Mouse (Mus musculus) hindbrain, embryonic 16.5 days (tissue): ENCODE results near the gene Ksr1. TPM values are rescaled to one million over a fixed set of nuclear protein-coding genes. Genes with fewer than 3 reads are reported as not detected.
"Not testable (repeated sequence)": the region's sequence is repeated elsewhere in the genome, so short reads cannot be mapped to it uniquely, and the experiment has no call there.

Experiments used
- ATAC-seq: fragments of 200-750 bp; cut with Nextera tagmentation; 2 replicates; pipeline ENCODE4 v1.8.0; 2017; ENCODE audit warnings: moderate TSS enrichment, moderate library complexity
- H3K27ac ChIP-seq: fragments of 300-500 bp; sonication (generic); 2 replicates; pipeline ENCODE4 v1.5.1; 2014; ENCODE audit warnings: low read depth, mild to moderate bottlenecking, control low read depth, low read length, moderate library complexity
- H3K27me3 ChIP-seq: fragments of 300-500 bp; sonication (generic); replicated peaks from 2 replicates; pipeline ENCODE4 v1.6.1; 2014; ENCODE audit warnings: low read length; ENCODE audit not compliant: control insufficient read depth, insufficient read depth
- H3K36me3 ChIP-seq: fragments of 300-500 bp; sonication (generic); 2 replicates; pipeline ENCODE4 v1.6.1; 2014; ENCODE audit warnings: mild to moderate bottlenecking, low read length, moderate library complexity, mixed read lengths; ENCODE audit not compliant: control insufficient read depth, insufficient read depth
- H3K4me1 ChIP-seq: fragments of 300-500 bp; sonication (generic); 2 replicates; pipeline ENCODE4 v1.6.1; 2014; ENCODE audit warnings: low read depth, low read length; ENCODE audit not compliant: control insufficient read depth, insufficient read depth
- H3K4me2 ChIP-seq: fragments of 300-500 bp; sonication (generic); 2 replicates; pipeline ENCODE4 v1.6.1; 2014; ENCODE audit warnings: mild to moderate bottlenecking, low read length, control low read depth, moderate library complexity
- H3K4me3 ChIP-seq: fragments of 300-500 bp; sonication (generic); 2 replicates; pipeline ENCODE4 v1.5.1; 2014; ENCODE audit warnings: mild to moderate bottlenecking, low read length, control low read depth, moderate library complexity
- H3K9ac ChIP-seq: fragments of 300-500 bp; sonication (generic); 2 replicates; pipeline ENCODE4 v1.6.1; 2014; ENCODE audit warnings: low read depth, mild to moderate bottlenecking, control low read depth, low read length, moderate library complexity
- H3K9me3 ChIP-seq: fragments of 300-500 bp; sonication (generic); 2 replicates; pipeline ENCODE4 v1.6.1; 2014; ENCODE audit warnings: mild to moderate bottlenecking, low read length, moderate library complexity; ENCODE audit not compliant: control insufficient read depth
- WGBS: fragments of 180-500 bp; shearing (Covaris S2); extraction: QIAGEN DNeasy Blood & Tissue Kit; methylation state at CpG from one replicate; pipeline ENCODE4 v1.1.7; 2014; 5-methylcytosine and 5-hydroxymethylcytosine counted together
- polyA plus RNA-seq: library from polyadenylated mRNA; unstranded; fragments of >200 nt; fragmentation: Nextera tagmentation; extraction: Ambion mirVana; gene quantifications from 2 replicates; pipeline ENCODE4 v1.2.1, GENCODE M21; 2015

Gene Ksr1
- polyA plus RNA-seq, 1 experiment from 2014 or later, result 4.4 TPM

DNA sequence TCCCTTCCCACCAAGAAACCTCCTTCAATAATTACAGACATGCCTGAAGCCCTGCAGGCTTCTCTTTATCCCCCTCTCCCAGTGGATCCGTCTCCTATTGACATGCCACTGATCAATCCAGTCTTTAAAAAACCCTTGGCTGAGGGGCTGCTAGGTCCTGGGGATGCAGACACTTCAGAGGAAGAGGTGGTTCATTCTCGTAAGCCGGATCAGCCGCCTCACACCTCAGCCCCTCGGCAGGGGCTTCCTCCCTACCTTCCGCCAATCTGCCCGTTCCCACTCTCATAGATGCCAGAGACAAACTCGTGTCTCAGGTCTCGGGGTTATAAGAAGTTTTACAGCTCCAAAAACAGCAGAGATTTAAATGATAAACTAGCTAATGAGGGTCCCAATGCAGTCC is 156.1 kb downstream of the Ksr1 start:
- Histone ChIP-seq H3K4me3 (no peak overlapping the region), H3K9ac (no peak overlapping the region), H3K4me1 (no peaks in the 10 kb centered on the region), H3K9me3 (peaks cover 2% of the 10 kb centered on the region; the same call in 1 of the 2 replicates), H3K27ac (no peak overlapping the region), H3K27me3 (no peaks in the 10 kb centered on the region), H3K36me3 (no peaks in the 10 kb centered on the region), H3K4me2 (no peak overlapping the region)
- WGBS, result 89% methylated on average over 9 of the region's 9 CpGs
- no peak for ATAC-seq

DNA sequence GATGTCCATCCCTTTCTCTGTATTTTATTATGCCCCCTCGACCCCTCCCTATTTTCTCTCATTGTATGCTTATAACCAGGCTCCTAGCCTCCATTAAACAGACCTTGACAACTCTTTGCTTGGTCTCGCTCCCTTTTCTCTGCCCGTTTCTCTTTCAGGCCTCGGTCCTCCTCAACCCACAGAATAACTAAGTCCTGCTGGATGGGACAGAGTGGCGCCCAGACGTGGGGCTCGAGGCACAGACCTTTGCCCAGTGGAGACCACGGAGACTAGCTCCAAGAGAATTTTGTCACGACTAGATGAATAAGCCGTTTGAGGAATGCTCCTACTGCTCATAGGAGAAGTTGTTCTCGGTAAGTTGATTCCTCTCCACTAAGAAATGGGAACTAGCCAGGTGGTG is 157.0 kb downstream of the Ksr1 start:
- not testable (repeated sequence) for H3K27ac ChIP-seq, H3K4me1 ChIP-seq, H3K36me3 ChIP-seq, ATAC-seq, H3K9ac ChIP-seq, H3K9me3 ChIP-seq, H3K27me3 ChIP-seq, H3K4me3 ChIP-seq, H3K4me2 ChIP-seq
- WGBS, result 94% methylated on average over 11 of the region's 11 CpGs

DNA sequence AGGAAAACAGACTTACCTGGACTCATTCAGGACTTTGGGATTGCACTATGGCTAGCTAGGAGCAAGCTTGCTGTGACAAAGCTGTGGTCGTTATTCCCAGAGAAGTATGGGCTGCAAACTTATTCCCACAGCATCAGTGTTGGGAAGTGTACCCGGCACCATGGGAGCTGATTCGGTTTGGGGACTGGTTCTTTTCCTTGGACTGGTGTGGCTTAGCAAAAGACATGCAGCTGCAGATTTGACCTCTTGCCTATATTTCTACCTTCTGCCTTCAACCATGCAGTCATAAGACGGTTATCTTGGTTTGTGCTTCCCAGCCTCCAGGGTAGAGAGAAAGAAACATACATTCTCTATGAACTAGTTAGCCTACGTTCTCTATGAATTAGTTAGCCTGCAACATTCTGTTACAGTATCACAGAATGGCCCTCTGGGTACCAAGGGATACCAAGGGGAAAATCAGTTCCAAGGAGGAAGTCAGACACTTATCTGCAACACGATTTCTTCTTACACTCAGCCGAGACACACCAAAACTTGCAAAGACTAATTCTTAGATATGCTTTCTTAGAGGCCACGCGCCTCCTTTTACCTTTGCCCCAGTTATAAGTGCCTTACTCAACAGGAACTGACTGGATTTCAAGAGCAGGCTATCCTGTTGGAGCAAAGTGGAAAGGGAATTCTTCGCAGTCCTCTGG is 159.8 kb downstream of the Ksr1 start:
- H3K4me3 ChIP-seq, result no peak overlapping the region
- ATAC-seq, result no peak
- H3K4me1 ChIP-seq, result no peaks in the 10 kb centered on the region
- no peaks in the 10 kb centered on the region for H3K36me3 ChIP-seq
- H3K27me3 ChIP-seq, result no peaks in the 10 kb centered on the region
- WGBS, result 94% methylated on average over 10 of the region's 10 CpGs
- H3K9ac ChIP-seq, result no peak overlapping the region
- peaks cover 2% of the 10 kb centered on the region; the same call in 1 of the 2 replicates for H3K9me3 ChIP-seq
- H3K27ac ChIP-seq, result no peak overlapping the region
- H3K4me2 ChIP-seq, result no peak overlapping the region

DNA sequence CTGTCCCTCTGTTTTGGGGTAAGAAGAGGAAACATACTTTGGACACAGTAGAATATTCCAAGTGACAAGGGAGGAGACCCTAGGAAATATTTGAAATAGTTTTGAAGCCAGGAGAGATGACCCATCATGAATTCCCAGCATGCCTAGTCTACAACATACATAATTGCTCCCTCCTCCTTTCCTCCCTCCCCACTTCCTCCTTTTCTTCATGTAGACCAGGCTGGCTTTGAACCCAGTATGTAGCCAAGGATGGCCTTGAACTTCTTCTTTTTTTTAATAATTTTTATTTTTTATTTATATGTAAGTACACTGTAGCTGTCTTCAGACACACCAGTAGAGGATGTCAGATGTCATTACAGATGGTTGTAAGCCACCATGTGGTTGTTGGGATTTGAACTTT is 160.7 kb downstream of the Ksr1 start:
- Histone ChIP-seq H3K9me3 (0 out of 2 replicates have a peak, but pooled peaks cover 2% of the 10 kb centered on the region), H3K36me3 (no peaks in the 10 kb centered on the region), H3K4me1 (no peaks in the 10 kb centered on the region), H3K9ac (no peak overlapping the region), H3K4me3 (no peak overlapping the region), H3K4me2 (no peak overlapping the region), H3K27ac (no peak overlapping the region), H3K27me3 (no peaks in the 10 kb centered on the region)
- no peak for ATAC-seq

DNA sequence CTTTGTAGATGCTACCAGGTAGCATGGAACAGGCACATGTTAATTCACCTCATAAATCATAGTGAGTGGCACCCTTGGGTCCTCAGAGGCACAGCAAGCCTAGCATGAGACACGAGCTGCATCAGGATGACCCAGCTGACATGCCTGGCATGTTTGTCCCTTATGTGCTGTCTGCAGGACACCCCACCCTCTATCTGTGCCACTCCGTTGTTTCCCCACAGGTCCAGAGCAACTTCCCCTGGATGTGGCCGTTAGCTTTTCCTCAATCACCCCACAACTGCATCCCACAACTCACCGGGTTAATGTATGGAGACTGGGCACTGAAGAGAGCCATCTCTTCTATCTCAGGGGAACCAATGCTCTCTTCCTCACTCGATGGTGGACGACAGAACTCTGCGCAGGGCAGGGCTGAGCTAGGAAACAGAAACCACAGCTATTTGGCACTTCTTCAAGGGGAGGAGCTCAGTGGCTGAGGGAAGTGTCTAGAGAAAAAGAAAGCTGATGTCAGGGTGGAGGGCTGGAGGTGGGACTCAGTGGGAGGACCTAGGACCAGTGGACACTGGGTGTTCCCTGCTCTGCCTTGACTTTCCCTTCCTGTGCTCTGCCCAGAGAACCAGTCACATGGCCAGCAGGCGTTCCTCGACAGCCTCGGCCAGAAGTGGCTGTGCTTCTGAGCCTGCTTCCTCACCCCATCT is 161.6 kb downstream of the Ksr1 start, which contains the start of gene Lgals9:
Lgals9 (minus strand) TSS at position 464 of the 695 bp plus-strand sequence.
- Histone ChIP-seq H3K4me2 (peak within 1 kb of the TSS; percentile 15; the same call in 1 of the 2 replicates), H3K36me3 (no peaks in the 10 kb centered on the region), H3K4me1 (no peaks in the 10 kb centered on the region), H3K9me3 (no peaks in the 10 kb centered on the region), H3K27ac (no peak within 1 kb of the TSS), H3K27me3 (no peaks in the 10 kb centered on the region), H3K4me3 (no peak within 1 kb of the TSS; the same call in 1 of the 2 replicates), H3K9ac (no peak within 1 kb of the TSS)
- WGBS, result 71% methylated on average over 10 of the region's 10 CpGs
- ATAC-seq, result no peak

DNA sequence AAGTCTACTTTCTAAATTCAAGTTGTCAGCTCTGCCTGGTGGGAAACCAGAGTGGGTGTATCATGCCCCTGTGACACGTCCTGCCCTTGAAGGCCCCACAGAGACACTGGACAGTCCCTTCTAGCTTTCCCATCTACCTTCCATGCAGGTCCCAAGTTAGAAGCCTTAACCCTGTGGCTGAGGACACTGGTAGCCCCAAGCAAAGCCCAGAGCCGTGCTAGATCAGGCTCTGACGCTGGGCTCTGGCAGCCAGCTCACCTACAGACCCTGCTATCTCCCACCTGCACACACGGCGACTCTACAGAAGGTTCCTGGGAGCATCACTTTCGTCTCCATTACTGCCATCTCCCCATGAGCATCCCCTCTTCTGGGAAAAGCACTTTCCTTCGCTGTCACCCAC is 162.7 kb downstream of the Ksr1 start:
- no peak for ATAC-seq
- H3K4me1 ChIP-seq, result no peaks in the 10 kb centered on the region
- 79% methylated on average over 7 of the region's 7 CpGs for WGBS
- H3K9ac ChIP-seq, result no peak overlapping the region
- no peak overlapping the region for H3K4me2 ChIP-seq
- no peaks in the 10 kb centered on the region for H3K36me3 ChIP-seq
- H3K9me3 ChIP-seq, result no peaks in the 10 kb centered on the region
- no peak overlapping the region for H3K4me3 ChIP-seq
- no peaks in the 10 kb centered on the region for H3K27me3 ChIP-seq
- no peak overlapping the region for H3K27ac ChIP-seq

DNA sequence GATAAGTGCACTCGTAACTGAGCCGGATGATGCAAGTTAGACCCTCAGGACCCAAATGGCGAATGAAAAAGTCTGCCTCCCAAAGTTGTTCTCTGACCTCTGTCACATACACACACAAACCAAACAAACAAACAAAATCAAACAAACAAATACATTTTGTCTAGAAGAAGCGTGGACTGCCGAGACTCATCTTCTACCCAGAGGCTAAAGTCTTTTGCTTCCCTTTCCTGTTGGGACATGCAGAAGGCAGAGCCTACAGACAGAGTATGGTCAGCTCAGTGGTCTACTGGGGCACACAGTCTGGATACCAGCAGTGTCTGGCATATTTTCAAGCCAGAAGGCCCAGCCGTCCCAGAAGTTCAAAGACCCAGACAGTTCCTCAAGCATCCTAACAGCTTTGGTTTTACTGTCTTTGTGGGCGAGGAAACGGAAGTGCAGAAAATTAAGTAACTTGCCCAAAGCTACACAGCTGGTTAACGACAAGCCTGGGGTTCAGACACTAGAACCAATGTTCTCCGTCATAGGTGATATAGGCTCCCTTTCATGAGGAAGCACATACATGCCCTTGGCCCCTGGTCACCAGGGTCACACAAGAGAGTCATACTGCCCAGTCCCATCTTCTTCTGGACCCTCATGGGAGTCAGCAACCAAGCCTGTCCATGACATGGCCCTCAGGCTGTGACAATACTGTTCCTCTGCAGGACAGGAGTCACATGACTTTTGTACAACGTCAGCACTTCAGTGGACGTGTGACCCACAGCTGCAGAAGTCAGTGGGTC is 163.5 kb downstream of the Ksr1 start:
- no peaks in the 10 kb centered on the region for H3K4me1 ChIP-seq
- no peaks in the 10 kb centered on the region for H3K27me3 ChIP-seq
- ATAC-seq, result no peak
- no peak overlapping the region for H3K9ac ChIP-seq
- WGBS, result 86% methylated on average over 12 of the region's 12 CpGs
- H3K27ac ChIP-seq, result no peak overlapping the region
- no peaks in the 10 kb centered on the region for H3K9me3 ChIP-seq
- no peaks in the 10 kb centered on the region for H3K36me3 ChIP-seq
- no peak overlapping the region for H3K4me2 ChIP-seq
- no peak overlapping the region for H3K4me3 ChIP-seq

DNA sequence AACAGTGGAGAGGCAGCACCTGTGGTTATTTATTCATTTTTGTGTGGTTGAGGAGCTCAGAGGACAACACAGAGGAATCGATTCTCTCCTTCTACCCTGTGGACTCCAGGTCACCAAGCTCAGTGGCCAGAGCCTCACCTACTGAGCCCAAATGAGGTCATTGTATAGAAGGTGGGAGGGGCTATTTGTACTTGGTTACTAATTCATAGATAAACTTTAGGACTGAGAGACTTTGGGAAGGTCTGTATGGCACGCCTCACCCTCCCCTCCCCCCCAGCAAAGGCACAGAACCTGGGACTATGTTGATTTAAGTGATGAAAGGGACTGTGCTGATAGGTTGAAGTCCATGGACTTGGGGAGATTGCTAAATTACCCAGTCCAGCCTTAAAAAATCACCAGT is 164.2 kb downstream of the Ksr1 start:
- ATAC-seq, result no peak
- H3K4me2 ChIP-seq, result no peak overlapping the region
- H3K4me3 ChIP-seq, result no peak overlapping the region

DNA sequence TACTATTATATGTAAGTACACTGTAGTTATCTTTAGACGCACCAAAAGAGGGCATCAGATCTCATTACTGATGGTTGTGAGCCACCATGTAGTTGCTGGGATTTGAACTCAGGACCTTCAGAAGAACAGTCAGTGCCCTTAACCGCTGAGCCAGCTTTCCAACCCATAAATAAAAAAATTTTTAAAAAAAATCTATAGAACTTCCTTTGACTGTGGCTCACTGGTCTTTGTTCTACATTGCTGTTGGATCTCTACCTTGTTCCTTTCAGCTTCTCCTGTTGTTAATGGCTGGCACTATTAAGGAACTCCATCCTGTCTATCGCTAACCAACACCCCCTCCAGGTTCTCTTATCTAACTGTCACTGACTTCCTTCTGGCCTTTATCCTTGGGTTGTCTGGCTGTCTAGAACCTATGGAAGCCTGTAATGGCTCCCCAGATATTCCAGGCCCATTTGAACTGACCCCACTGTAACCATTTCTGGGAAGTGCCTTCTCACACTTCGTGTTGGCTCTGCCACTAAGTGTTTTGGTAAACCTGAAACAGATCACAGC is 166.0 kb downstream of the Ksr1 start:
- no peak overlapping the region for H3K9ac ChIP-seq
- no peak overlapping the region for H3K27ac ChIP-seq
- H3K4me3 ChIP-seq, result no peak overlapping the region
- H3K4me1 ChIP-seq, result no peaks in the 10 kb centered on the region
- no peak overlapping the region for H3K4me2 ChIP-seq
- H3K36me3 ChIP-seq, result no peaks in the 10 kb centered on the region
- no peaks in the 10 kb centered on the region for H3K27me3 ChIP-seq
- ATAC-seq, result no peak
- H3K9me3 ChIP-seq, result no peaks in the 10 kb centered on the region
- WGBS, result 90% methylated on average over 4 of the region's 4 CpGs

More for the DNA sequence above, 164.2 kb downstream of the Ksr1 start:
- Histone ChIP-seq H3K9me3 (no peaks in the 10 kb centered on the region), H3K4me1 (no peaks in the 10 kb centered on the region), H3K9ac (no peak overlapping the region), H3K36me3 (no peaks in the 10 kb centered on the region), H3K27ac (no peak overlapping the region), H3K27me3 (no peaks in the 10 kb centered on the region)
- 89% methylated on average over 2 of the region's 2 CpGs for WGBS
